Mouse (Mus musculus) kidney, adult 2 months (tissue): Measurements from ENCODE around the gene Cyren. TPM values are rescaled to one million over a fixed set of nuclear protein-coding genes. Genes with fewer than 3 reads are reported as not detected.
A peak's percentile ranks its signal among the peaks of the same experiment; 100 is the strongest.

Experiments used
- DNase-seq: peaks from one replicate; pipeline ENCODE4 v3.0.0; 2021
- H3K27ac ChIP-seq: fragments of 200-500 bp; 2 replicates; pipeline ENCODE4 v1.5.1; 2012; ENCODE audit warnings: low read depth, low read length, control low read depth, inconsistent platforms; ENCODE audit not compliant: insufficient read depth
- H3K27me3 ChIP-seq: fragments of 200-500 bp; replicated peaks from 2 replicates; pipeline ENCODE4 v1.6.1; 2012; ENCODE audit warnings: mild to moderate bottlenecking, moderate library complexity, low read length, inconsistent platforms; ENCODE audit not compliant: control insufficient read depth, insufficient read depth
- H3K36me3 ChIP-seq: fragments of 200-500 bp; 2 replicates; pipeline ENCODE4 v1.6.1; 2012; ENCODE audit warnings: mild to moderate bottlenecking, moderate library complexity, low read length, inconsistent platforms; ENCODE audit not compliant: control insufficient read depth, insufficient read depth
- H3K4me1 ChIP-seq: fragments of 200-500 bp; 2 replicates; pipeline ENCODE4 v1.6.1; 2011; ENCODE audit warnings: low read length; ENCODE audit not compliant: control insufficient read depth, insufficient read depth
- H3K4me3 ChIP-seq: fragments of 200-500 bp; 2 replicates; pipeline ENCODE4 v1.5.1; 2011; ENCODE audit warnings: mild to moderate bottlenecking, low read depth, low read length, control low read depth; ENCODE audit not compliant: insufficient read depth
- CTCF ChIP-seq: fragments of 200-500 bp; conservative IDR thresholded peaks from 2 replicates; pipeline ENCODE4 v1.5.1; 2011; ENCODE audit warnings: low read depth, mild to moderate bottlenecking, control low read depth, low read length, moderate library complexity, mixed read lengths; ENCODE audit not compliant: insufficient read depth, insufficient read length
- POLR2A ChIP-seq: fragments of 200-500 bp; IDR thresholded peaks from one replicate; pipeline ENCODE4 v1.6.1; 2011; ENCODE audit warnings: low read depth, low read length, control low read depth
- WGBS: fragments of 180-500 bp; shearing (Covaris S2); methylation state at CpG from one replicate; pipeline ENCODE4 v1.1.7; 2018; 5-methylcytosine and 5-hydroxymethylcytosine counted together
- polyA plus RNA-seq: library from polyadenylated mRNA; depleted of rRNA; stranded (reverse); fragments of >200 nt; gene quantifications from 2 replicates; pipeline ENCODE4 v1.2.3, GENCODE M21; 2012; rRNA removed

Gene Cyren
- polyA plus RNA-seq, result 6.4 and 6.7 TPM in 2 replicates

DNA sequence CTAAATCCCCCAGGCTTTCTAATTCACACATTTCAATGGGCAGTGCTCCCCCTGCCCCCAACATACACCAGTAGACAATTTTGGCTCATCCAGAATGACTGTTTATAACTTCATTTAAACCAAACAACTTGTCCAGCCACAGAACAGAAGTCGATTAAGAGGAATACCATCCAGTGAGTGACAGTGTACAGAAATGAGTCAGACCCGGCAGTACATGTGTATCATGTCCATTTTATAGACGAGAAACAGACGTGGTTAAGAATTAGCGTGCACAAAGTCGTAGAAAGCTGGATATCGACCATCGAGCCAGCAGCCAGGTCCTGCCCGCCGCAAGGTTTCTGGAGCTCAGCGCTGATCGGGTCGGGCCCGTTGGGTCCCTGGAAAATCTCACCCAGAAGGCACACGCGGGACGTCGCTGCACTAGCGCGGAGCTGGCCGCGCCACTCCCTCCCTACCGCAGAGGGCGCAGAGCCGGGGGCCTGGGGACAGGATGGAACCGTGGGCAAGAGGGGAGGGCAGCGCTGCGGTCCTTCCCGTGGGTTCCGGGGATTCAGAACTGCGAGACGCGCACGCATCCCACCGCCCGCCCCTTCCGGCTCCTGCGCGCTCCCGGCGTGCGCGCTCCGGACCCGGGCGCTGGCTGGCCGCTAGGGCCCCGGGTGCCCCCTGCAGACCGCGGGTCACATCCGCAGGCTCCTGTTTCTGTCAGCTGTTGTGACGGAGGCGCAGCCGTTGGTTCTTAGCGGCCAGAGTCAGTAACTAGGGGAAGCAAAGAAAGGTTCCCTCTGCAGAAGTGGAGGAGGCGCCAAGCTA, at the start of gene Cyren:
TSS of gene Cyren (minus strand) at position 552 of the 813 bp plus-strand sequence.
- H3K27me3 ChIP-seq, result no peaks in the 10 kb centered on the region
- TF ChIP-seq POLR2A (peak; percentile 76), CTCF (peak; percentile 55)
- H3K36me3 ChIP-seq, result no peaks in the 10 kb centered on the region; the same call in 1 of the 2 replicates
- peak within 1 kb of the TSS; percentile 93 for H3K4me3 ChIP-seq
- WGBS, result under 1% methylated on average over 56 of the region's 56 CpGs
- peak within 1 kb of the TSS; percentile 90 for H3K27ac ChIP-seq
- DNase-seq, result peak; percentile 97
- H3K4me1 ChIP-seq, result peaks cover 10% of the 10 kb centered on the region

DNA sequence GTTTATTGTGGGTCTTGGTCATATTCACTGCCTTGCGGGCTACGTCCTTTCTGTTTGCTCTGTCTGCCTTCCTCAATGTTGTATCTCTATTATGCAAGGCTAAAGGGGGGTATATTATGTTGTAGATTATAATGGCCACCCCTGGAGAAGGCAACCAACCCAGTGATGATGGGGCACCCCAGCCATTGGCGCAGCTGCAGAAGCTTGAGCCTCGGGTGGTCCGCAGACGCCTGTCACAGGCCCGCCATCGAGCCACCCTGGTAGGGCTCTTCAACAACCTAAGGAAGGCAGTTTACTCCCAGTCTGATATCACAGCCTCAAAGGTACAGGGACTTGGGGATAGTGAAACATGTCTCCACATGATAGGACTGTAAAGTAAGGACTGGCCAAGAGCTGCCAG, 49.7 kb upstream of the Cyren start:
- no peak for TF ChIP-seq POLR2A
- no peak for TF ChIP-seq CTCF
- no peak for DNase-seq
- no peaks in the 10 kb centered on the region for H3K4me1 ChIP-seq
- H3K27ac ChIP-seq, result no peak overlapping the region
- WGBS, result 91% methylated on average over 8 of the region's 8 CpGs
- H3K27me3 ChIP-seq, result no peaks in the 10 kb centered on the region
- H3K36me3 ChIP-seq, result no peaks in the 10 kb centered on the region
- H3K4me3 ChIP-seq, result no peak overlapping the region

DNA sequence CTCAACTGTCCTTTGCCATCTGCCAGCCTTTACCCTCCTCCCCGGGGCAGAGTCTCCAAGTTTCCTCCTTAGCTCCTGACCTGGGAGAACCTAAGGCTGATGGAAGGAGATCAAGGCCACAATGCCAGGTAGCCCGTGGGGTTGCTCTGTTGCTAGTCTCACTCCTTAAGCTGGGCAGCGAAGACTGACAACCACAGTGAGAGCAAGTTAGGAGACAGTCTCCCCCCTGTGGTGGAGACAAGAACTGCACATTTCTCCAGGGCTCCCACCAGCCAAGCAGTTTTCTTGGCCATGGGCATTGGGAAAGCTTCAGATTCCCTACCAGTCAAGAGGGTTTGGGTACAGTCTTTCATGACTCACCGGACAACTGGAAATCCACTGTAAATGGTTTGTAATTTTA, 49.3 kb upstream of the Cyren start:
- Histone ChIP-seq H3K4me3 (no peak overlapping the region), H3K36me3 (no peaks in the 10 kb centered on the region), H3K27me3 (no peaks in the 10 kb centered on the region), H3K4me1 (no peaks in the 10 kb centered on the region), H3K27ac (no peak overlapping the region)
- WGBS, result 36% methylated on average over 4 of the region's 4 CpGs
- DNase-seq, result peak; percentile 76
- TF ChIP-seq CTCF (peak; percentile 83), POLR2A (no peak)

DNA sequence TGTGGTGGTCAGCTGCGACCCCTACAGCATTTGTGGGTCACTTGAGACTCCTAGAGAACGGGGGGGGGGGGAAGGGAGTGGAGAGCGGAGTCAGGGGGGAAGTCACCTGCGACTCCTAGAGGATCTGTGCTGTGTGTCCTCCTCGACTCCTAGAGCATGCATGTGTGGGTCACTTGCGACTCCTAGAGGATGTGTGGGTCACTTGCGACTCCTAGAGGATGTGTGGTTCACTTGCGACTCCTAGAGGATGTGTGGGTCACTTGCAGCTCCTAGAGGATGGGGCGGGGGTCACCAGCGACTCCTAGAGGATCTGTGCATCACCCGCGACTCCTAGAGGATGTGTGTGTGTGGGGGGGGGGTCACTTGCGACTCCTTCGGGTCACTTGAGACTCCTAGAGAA, 44.1 kb upstream of the Cyren start:
- H3K4me1 ChIP-seq, result no peaks in the 10 kb centered on the region
- H3K27me3 ChIP-seq, result no peaks in the 10 kb centered on the region
- H3K36me3 ChIP-seq, result no peaks in the 10 kb centered on the region
- 56% methylated on average over 14 of the region's 14 CpGs for WGBS
- TF ChIP-seq CTCF, result peak; percentile 98
- TF ChIP-seq POLR2A, result no peak
- no peak overlapping the region for H3K4me3 ChIP-seq
- DNase-seq, result peak; percentile 77
- H3K27ac ChIP-seq, result no peak overlapping the region

DNA sequence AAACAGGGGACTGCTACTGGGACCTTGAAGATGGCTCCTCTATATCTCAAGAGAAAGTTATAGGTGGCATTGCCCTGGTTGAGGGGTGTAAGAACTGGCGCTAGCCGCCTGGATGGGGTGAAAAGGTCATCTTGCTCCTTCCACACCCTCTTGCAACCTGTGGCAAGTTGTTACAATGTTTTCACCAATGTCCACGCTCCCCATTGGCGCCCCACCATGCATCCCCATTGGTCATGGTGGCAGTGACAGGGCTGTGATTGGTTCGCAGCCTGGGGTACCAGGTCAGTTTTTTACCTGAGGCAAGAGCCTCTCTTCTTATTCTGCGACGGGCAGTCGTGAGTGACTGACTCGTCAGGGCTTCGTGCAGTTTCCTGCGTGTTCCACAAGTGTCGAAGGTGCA, 42.8 kb upstream of the Cyren start:
- Histone ChIP-seq H3K4me3 (no peak overlapping the region), H3K4me1 (no peaks in the 10 kb centered on the region), H3K27me3 (no peaks in the 10 kb centered on the region), H3K27ac (no peak overlapping the region), H3K36me3 (no peaks in the 10 kb centered on the region)
- no peak for DNase-seq
- no peak for TF ChIP-seq POLR2A
- TF ChIP-seq CTCF, result no peak
- 95% methylated on average over 12 of the region's 12 CpGs for WGBS

DNA sequence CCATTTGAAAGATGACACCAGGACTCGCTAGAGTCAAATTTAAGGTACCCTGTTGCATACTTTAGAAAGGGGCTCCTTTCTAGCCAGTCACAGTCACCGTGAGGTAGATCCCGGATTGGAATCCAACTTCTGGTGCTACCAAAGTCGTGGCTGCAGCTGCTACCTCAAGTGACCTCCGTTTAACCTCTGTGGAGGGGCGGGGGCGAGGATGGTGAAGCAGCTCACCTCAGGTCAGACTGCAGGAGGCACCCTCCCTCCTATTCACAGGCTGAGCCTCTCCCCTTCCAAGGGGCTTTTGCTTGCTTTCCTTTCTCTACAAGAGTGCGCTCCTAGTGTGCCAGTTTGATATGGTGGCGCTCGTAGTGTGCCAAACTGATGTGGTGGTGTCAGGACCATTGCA, 42.1 kb upstream of the Cyren start, which contains the start of gene Stra8:
TSS of gene Stra8 (plus strand) at position 208 of the 400 bp plus-strand sequence.
- H3K4me3 ChIP-seq, result no peak within 1 kb of the TSS
- no peak for TF ChIP-seq POLR2A
- no peak for TF ChIP-seq CTCF
- DNase-seq, result no peak
- H3K27ac ChIP-seq, result no peak within 1 kb of the TSS
- H3K36me3 ChIP-seq, result no peaks in the 10 kb centered on the region
- H3K27me3 ChIP-seq, result no peaks in the 10 kb centered on the region
- no peaks in the 10 kb centered on the region for H3K4me1 ChIP-seq
- 69% methylated on average over 10 of the region's 10 CpGs for WGBS

DNA sequence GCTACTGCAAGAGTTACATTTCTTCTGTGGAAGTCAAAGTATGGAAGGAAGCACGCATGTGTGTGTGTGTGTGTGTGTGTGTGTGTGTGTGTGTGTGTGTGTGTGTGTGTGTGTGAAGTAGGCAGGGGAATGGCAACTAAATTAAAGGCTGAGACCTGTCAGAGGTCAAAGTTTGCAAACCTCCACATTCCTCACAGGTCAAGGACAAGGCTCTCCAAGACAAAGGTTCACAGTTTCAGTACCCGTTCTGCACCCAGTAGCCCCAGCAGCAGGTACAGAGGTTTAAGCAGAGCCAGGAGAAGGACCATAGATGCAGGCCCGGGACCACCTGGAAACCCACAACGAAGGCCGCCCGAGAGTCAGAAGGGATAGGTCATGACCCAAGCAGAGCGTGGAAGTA, 41.3 kb upstream of the Cyren start:
- WGBS, result 64% methylated on average over 7 of the region's 7 CpGs
- no peak for DNase-seq
- H3K27ac ChIP-seq, result no peak overlapping the region
- H3K27me3 ChIP-seq, result no peaks in the 10 kb centered on the region
- no peak overlapping the region for H3K4me3 ChIP-seq
- TF ChIP-seq CTCF (no peak), POLR2A (no peak)
- H3K36me3 ChIP-seq, result no peaks in the 10 kb centered on the region
- no peaks in the 10 kb centered on the region for H3K4me1 ChIP-seq
